Mouse (Mus musculus) c-Kit-negative CD71-positive TER-119-positive erythroid progenitor cells, embryonic 14.5 days (primary cell): ENCODE measurements around the gene Elovl7.
A peak's percentile ranks its signal among the peaks of the same experiment; 100 is the strongest.

Experiments
- DNase-seq: peaks from one replicate; pipeline ENCODE4 v3.0.0-alpha.2; 2013; ENCODE audit warnings: low read depth, low spot score

The Elovl7 gene

DNA sequence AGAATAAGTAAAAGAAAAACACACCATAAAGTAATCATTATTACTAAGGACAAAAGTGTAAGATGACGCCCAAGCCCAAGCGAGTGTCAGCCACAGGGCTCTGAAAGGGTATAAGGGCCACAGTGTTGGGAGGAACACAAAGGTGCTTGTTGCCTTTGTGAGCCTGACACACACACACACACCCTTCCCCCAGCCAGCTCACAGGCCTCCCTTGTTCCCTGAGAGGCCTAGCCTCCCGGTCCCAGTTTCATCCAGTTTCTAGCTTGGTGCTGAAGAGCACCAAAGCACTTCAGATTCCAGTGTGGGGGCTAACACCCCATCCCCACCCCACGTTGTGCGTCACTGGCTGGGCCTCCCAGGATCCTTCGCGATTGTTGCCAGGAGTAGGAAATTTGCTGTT is 87.2 kb downstream of the Elovl7 start:
- no peak for DNase-seq

DNA sequence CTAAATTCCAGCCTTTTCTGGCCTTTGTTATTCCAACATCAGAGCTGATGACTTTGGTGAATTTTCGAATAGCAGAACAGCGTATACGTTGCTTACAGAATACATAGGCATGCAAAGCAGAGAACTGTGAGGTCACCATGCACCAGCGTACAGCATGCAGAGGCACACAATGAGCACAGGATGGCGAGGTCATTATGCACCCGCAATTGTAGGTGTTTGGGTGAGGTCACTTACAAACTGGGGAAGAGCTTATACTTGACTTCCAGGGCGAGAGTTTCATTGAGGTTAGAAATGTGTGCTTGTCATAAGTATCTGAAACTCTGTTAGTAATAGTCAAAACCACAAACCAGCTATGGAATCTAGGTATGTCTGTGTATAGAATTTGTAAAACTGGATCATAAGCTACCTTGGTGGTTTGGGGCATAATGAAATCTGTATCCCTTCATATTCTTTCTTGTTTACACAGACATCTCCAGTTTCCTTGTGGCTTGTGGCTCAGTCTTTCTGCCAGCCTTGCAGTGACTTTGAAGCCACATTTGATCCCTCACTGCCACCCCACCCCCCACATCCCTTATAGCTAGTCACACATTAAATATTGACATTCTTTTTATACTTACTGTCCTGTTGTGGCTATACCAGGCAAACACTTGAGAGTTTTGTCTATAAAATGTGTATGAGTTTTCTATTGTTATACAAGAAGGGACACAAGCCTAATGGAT is 88.9 kb downstream of the Elovl7 start:
- no peak for DNase-seq

DNA sequence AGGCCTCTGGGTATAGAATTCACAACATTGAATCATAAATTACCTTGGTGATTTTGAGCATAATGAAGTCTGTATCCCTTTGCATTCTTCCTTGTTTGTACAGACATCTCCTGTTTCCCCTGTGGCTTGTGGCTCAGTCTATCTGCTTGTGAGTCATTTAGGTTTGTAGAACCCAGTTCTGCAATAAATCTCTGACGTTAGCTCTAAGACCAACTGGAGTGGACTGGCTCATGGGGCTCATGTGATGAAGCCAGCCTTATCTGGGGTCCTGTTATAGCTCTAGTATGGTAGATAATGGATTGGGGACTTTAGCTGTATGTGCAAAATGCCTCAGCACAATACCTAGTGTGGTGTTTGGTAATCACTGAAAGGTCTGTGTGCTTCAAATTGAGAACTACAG is 89.6 kb downstream of the Elovl7 start:
- no peak for DNase-seq

DNA sequence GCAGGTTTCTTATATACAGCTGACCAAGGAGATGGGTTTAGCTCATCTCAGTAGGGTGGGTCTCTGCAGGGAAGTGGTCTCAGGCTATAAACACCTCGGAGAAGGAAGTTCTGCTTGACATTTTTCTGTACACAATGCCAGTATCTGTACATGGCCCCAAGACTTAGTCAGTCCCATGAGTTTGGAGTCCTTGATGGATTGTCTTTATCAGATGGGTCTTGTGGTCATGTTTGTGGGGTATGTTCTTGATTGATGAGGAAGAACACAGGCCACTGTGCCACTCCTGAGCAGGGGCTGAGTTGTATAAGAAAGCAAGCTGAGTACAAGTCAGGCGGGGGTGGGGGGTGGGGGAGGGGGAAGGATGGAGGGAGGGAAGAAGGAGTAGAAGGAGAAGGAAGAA is 90.5 kb downstream of the Elovl7 start:
- no peak for DNase-seq

DNA sequence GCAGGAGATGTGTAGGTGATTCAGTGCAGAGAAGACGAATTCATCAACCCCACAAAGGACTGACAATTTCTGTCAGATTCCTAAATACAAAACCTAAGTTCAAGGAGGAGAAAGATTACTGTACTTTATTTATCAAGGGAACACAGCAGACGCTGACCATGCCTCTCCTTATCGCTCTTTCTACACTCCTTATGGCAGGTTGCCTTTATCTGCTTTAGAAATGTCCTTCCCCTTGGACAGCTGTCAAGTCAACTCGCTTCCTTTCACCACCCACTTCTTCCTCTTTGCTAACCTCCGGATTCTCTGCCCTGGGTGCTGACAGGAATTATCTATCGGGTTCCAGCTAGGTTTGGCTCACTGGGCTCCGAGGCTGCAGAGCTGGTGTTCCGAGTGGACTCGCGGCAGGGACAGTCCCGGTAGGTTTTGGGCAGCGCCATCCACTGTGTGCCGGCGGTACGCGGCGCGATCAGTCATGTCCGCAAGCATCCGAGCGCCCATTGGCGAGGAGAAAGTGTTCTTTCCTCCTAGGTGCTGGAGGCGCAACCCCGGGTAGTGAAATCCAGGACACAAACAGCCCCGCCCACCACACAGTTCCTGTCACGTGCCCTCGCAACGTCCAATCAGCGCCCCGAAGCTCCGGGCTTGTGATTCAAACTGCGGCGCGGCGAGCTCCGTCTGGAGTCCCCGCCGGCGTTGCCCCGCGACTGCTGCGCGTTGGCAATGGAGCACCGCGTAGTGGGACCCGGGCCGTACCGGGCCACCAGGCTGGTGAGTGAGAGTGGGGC is 101.7 kb downstream of the Elovl7 start, which contains the start of gene Depdc1b:
Depdc1b (plus strand) TSS at position 631 of the 785 bp plus-strand sequence.
- peak; percentile 91 for DNase-seq

DNA sequence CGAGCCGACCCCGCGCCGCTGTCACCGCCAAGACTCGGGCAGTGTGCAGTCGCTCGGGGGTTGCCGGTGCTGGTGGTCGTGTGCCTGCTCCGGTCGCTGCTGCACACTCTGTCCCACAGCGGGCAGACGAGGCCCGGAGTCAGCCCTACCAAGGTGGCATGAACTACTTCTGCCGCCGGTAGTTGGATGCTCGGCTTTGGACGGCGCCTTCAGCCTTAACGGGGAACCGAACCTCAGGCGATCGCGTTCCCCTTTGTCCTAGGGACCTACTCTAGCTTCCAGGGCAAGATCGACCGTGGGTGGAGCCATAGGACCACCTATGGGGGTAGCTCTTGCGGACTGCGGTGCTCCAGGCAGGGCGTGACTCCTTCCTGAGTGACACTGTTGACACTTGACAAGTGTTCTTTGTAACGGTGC is 102.3 kb downstream of the Elovl7 start:
- peak; percentile 38 for DNase-seq

DNA sequence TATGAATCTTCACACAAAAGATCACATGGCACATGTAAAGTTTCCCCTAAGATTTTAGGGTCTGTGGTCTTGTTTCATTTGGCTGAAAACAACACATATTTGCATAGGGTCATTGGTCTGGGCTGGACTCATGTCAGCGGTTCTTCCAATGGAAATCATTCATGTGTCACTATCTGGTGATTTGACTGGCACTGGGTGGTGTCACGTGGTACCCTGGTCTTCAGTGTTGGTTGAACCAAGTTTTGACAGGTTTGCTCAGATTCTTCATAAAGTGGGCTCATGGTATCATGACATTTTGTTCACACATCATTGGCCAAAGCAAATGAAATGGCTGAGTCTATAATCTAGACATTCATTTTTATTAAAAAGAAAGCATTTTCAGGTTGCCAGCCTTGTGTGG is 103.2 kb downstream of the Elovl7 start:
- no peak for DNase-seq

DNA sequence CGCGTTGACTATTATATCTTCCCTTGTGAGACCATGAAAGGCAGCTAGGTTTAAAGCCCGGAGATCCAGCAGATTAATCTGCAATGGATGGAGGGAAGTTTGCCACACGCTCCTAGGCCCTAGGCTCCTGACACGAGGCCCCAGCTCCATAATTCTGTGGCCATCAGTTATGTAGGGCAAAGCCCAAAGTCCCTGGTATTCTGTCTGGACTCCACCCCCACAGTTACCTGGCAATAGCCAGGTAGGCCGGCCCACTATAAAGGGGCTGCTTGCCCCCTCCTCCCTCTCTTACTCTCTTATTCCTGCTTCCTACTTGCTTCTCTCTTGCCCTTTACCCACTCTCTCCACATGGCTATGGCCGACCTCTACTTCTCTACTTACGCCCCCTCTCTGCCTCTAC is 104.8 kb downstream of the Elovl7 start:
- no peak for DNase-seq

DNA sequence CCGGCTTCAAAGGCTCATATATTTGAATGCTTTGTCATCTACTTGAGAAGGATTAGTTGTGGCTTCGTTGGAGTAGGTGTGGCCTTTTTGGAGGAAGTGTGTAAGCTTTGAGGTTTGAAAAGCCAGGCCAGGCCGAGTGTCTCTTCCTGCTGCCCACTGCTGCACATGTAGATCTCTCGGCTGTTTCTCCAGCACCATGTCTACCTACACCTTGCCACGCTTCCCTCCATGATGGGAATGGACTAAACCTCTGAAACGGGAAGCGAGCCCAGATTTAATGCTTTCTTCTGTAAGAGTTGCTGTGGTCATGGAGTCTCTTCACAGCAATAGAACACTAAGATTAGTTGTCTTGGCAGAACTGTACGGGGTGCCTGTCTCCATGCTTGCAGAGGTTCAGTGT is 106.0 kb downstream of the Elovl7 start:
- no peak for DNase-seq

DNA sequence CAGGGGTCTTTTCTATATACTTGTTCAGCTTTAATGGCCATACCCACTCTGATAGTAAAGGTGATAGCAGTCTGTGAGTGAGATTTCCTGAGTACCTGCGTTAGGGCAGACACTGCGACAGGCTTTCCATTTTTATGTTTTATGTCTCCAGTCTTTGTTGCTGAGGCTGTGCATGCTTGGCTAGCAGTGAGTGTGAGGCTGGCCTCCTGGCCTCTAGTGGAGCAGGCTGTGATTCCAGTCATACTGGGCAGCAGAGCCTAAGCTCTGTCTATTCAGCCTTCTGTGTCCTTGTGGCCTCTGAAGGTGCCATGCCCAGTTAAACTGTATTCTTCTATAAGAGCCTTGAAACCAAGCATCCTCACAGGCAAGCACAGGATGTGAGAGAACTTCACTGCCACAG is 108.3 kb downstream of the Elovl7 start:
- no peak for DNase-seq

DNA sequence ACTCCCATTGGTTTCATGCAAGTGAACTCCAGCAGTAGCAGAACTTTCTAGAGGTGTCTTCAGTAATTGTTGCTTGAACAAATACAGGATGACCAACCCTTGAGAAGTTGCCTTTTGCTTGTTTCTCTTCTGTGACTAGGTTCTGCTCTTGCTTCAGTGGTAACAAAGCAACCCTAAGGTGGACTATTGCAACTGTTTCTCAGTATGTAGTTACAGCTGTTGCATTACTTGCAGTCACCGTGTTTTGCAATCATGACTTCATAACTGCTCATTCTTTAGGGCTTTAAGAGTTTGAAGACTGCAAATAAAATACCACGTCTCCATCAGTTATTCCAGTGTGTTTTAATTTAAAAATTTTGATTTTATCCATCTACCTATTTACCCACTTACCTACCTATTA is 109.1 kb downstream of the Elovl7 start:
- no peak for DNase-seq

DNA sequence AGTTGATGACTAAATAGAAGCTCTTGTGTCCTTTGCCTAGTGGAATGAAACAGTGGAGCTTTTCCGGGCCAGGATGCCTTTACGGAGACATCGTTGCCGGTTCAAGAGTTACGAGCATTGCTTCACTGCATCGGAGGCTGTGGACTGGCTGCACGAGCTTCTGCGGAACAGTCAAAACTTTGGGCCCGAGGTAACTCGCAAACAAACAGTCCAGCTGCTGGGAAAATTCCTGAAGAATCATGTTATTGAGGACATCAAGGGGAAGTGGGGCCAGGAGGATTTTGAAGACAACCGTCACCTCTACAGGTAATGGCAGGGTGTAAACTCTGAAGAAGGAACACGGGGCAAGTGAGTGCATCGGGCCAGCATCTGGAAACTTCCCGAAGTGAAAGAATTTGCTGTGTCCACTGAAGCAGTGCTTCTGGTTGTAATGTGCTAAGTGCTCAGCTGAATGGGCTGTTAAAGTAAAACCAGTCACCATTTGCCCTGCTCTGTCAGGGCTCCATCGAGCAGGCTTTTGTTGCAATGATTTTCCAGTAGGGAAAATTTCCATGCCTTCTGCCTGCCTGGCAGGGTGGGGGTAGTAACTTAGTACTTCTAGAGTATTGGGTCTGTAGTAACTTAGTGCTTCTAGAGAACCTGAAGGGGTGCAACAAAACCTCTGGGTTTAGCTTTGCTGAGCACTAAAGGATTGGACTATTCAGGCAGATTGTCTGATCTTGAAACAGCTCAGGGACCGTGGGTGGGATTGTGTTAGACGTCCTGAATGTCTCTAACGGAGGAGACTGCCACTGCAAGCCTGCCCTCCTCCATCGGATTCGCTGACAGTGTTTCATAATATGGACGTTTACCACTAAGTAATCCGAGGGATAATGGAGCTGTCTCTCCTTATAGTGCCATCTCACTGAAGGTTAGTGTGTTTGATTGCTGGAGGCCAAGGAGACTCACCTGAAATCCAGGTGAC is 109.9 kb downstream of the Elovl7 start:
- no peak for DNase-seq

DNA sequence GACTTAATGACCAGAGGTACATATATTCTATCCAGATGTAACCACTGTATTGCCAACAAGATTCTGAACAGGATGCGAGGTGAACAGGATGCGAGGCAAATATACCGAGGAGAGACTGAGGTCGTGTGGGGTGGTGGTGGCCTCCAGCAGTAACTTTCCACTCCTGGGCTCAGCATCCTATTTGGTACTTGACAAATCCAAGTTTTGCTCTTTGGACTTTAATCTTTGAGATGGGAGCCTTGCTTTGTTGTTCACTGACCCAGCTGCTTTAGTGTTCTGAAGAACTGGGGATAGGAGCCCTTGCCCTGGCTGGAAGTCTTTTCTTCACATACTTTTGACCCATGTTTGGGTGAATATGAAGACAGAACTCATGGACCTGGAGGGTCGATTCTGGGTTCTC is 111.7 kb downstream of the Elovl7 start:
- DNase-seq: no peak

DNA sequence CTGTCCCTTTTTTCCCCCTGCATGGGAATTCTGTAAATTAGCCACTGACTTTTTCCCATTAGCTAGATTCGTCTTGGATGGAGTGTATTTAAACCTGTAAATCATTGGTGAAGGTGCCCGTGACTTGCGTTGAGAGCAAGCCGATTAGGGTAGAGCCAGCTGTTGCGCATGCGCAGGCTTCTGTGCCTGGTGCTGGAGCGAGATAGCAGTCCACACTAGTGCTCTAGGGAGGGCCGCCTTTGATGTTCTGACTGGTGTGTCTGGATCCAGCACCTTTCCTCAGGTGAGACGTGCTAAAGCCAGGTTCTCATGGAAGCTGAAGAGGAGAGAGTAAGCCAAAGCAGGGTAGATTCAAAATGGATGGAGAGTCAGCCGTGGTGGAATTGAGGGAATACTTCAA is 112.1 kb downstream of the Elovl7 start:
- DNase-seq: no peak

DNA sequence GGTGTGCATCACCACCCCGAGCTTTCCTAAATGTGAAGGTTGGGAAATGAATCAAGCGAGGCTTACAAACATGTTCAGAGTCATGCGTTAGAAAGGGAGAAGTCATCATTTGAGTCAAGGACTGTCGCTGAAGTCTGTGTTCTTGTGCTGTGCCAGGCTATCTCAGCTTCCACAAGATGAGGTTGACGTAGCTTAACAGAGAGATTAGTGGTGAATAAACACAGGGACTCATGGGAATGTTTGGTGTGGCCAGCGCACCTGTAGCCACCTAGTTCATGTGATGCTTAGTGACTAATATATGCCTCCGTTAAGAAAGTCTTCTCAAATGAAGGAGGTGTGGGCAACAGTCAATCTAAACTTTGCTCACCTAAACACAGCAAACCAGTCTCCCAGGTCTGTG is 112.8 kb downstream of the Elovl7 start:
- no peak for DNase-seq

DNA sequence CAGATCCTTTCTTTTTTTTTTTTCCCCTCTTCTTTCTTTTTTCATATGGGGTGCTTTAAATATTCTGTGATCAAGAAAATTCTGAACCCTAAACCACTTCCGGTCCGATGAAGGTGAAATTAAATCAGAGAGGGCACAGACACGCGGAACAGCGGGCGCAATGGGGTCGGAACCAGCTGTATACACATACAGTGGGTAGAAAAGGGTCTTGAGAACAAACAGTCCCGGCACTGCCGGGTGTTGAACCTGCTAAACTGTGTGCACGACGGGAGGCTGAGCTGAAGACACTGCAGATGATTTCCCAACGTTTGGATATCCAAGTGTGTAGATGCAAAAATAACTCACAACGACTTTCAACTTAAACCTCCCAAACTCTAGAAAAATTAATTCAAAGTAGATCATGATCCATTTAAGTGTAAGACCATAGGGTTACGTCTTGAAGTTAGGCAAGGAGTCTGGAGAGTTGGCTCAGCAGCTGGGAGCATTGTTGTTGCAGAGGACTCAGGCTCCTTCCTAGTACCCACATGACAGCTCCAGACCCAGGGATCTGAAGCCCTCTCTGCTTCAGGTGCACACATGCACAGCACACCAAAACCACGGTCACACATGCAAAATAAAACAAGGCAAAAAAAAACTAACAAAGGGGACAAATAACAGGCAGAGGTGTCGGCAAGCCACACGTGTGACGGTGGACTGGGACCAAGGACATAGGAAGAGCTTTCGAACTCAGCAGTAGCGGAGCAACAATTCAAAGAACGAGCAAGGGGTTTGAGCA is 114.4 kb downstream of the Elovl7 start:
- no peak for DNase-seq

DNA sequence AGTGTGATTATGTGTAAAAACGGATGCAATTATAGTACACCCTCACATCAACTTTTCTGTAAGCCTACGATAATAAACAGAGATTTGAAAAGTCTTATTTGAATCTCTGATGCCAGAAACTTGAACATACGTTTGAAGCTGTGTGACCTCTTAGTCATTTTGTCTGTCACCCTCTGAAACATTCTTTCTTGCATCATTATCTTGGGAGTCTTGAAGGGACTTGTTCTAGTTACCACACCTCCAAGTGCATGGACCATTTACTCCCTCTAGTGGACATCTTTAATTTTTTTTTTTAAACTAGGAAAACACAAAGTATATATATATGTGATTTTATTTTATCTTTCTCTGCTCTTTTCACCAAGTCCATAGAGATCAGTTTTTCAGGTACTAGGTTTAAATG is 115.5 kb downstream of the Elovl7 start:
- no peak for DNase-seq
